Mouse (Mus musculus) forebrain, embryonic 11.5 days (tissue): ENCODE measurements at regions not wholly inside any gene's neighbourhood (a gene's known extent, or its start where the extent isn't known, plus 50 kb on each side); places are given as distances from the start of the nearest gene placed in this dataset.

Experiments used
- ATAC-seq: fragments of 200-750 bp; cut with Nextera tagmentation; replicated peaks from 2 replicates; pipeline ENCODE4 v1.8.0; 2017; ENCODE audit warnings: moderate TSS enrichment; ENCODE audit not compliant: low FRiP score
- DNase-seq: peaks from one replicate; pipeline ENCODE4 v3.0.0-alpha.2; 2017; ENCODE audit warnings: low spot score
- H3K27ac ChIP-seq: fragments of 300-500 bp; sonication (generic); 2 replicates; pipeline ENCODE4 v1.5.1; 2014; ENCODE audit warnings: low read depth, low read length
- H3K27me3 ChIP-seq: fragments of 300-500 bp; sonication (generic); 2 replicates; pipeline ENCODE4 v1.6.1; 2014; ENCODE audit warnings: mild to moderate bottlenecking, low read length, mixed read lengths; ENCODE audit not compliant: control insufficient read depth, insufficient read depth
- H3K36me3 ChIP-seq: fragments of 300-500 bp; sonication (generic); 2 replicates; pipeline ENCODE4 v1.6.1; 2014; ENCODE audit warnings: mild to moderate bottlenecking, low read length, moderate library complexity, mixed read lengths; ENCODE audit not compliant: control insufficient read depth, insufficient read depth
- H3K4me1 ChIP-seq: fragments of 300-500 bp; sonication (generic); replicated peaks from 2 replicates; pipeline ENCODE4 v1.6.1; 2014; ENCODE audit warnings: low read length, mixed read lengths; ENCODE audit not compliant: control insufficient read depth, insufficient read depth
- H3K4me2 ChIP-seq: fragments of 300-500 bp; sonication (generic); 2 replicates; pipeline ENCODE4 v1.6.1; 2014; ENCODE audit warnings: low read depth, mild to moderate bottlenecking, low read length, moderate library complexity, mixed read lengths; ENCODE audit not compliant: severe bottlenecking
- H3K4me3 ChIP-seq: fragments of 300-500 bp; sonication (generic); 2 replicates; pipeline ENCODE4 v1.5.1; 2014; ENCODE audit warnings: low read depth, low read length
- H3K9ac ChIP-seq: fragments of 300-500 bp; sonication (generic); 2 replicates; pipeline ENCODE4 v1.6.1; 2014; ENCODE audit warnings: low read length
- H3K9me3 ChIP-seq: fragments of 300-500 bp; sonication (generic); 2 replicates; pipeline ENCODE4 v1.6.1; 2016; ENCODE audit warnings: low read length, mixed read lengths; ENCODE audit not compliant: control insufficient read depth
- WGBS: fragments of 180-500 bp; shearing (Covaris S2); extraction: QIAGEN DNeasy Blood & Tissue Kit; methylation state at CpG from one replicate; pipeline ENCODE4 v1.1.7; 2014; 5-methylcytosine and 5-hydroxymethylcytosine counted together

- Histone ChIP-seq H3K4me3 (no peak overlapping the region), H3K4me1 (peaks cover 7% of the 10 kb centered on the region; the same call in 1 of the 2 replicates), H3K36me3 (no peaks in the 10 kb centered on the region), H3K9ac (peak overlapping the region; percentile 25; the same call in 1 of the 2 replicates), H3K27ac (peak overlapping the region; percentile 72), H3K4me2 (peak overlapping the region; percentile 32; the same call in 1 of the 2 replicates), H3K27me3 (no peaks in the 10 kb centered on the region), H3K9me3 (no peaks in the 10 kb centered on the region)
- DNase-seq (no peak), ATAC-seq (peak; percentile 65)
- WGBS, result 6% methylated on average over 17 of the region's 17 CpGs
Observed at GRCm38 (mm10) chr1:185098195-185098974, 99.0 kb upstream of the Mark1 start.

GRCm38 (mm10) chr1:185096741-185097140 lies 97.4 kb upstream of the Mark1 start:
- ATAC-seq (no peak), DNase-seq (no peak)
- H3K27ac ChIP-seq, result no peak overlapping the region
- 90% methylated on average over 4 of the region's 4 CpGs for WGBS
- H3K4me1 ChIP-seq, result peaks cover 7% of the 10 kb centered on the region; the same call in 1 of the 2 replicates
- no peak overlapping the region for H3K9ac ChIP-seq
- H3K4me3 ChIP-seq, result no peak overlapping the region
- H3K4me2 ChIP-seq, result no peak overlapping the region
- no peaks in the 10 kb centered on the region for H3K27me3 ChIP-seq
- no peaks in the 10 kb centered on the region for H3K36me3 ChIP-seq
- H3K9me3 ChIP-seq, result no peaks in the 10 kb centered on the region

GRCm38 (mm10) chr1:185092757-185093156 lies 93.4 kb upstream of the Mark1 start:
- H3K4me2 ChIP-seq, result no peak overlapping the region
- WGBS, result 91% methylated on average over 5 of the region's 5 CpGs

GRCm38 (mm10) chr1:185091816-185092558 lies 92.6 kb upstream of the Mark1 start:
- H3K4me3 ChIP-seq, result no peak overlapping the region
- H3K27ac ChIP-seq, result no peak overlapping the region
- 63% methylated on average over 21 of the region's 21 CpGs for WGBS
- H3K36me3 ChIP-seq, result no peaks in the 10 kb centered on the region
- H3K4me2 ChIP-seq, result no peak overlapping the region
- DNase-seq (no peak), ATAC-seq (no peak)
- H3K9ac ChIP-seq, result no peak overlapping the region
- H3K9me3 ChIP-seq, result no peaks in the 10 kb centered on the region
- H3K4me1 ChIP-seq, result no peaks in the 10 kb centered on the region; the same call in 1 of the 2 replicates
- H3K27me3 ChIP-seq, result no peaks in the 10 kb centered on the region

More at GRCm38 (mm10) chr1:185092757-185093156, 93.4 kb upstream of the Mark1 start:
- H3K36me3 ChIP-seq, result no peaks in the 10 kb centered on the region
- H3K9ac ChIP-seq, result no peak overlapping the region
- H3K27ac ChIP-seq, result no peak overlapping the region
- no peaks in the 10 kb centered on the region for H3K27me3 ChIP-seq
- no peaks in the 10 kb centered on the region for H3K9me3 ChIP-seq
- no peak for DNase-seq
- H3K4me3 ChIP-seq, result no peak overlapping the region
- no peaks in the 10 kb centered on the region; the same call in 1 of the 2 replicates for H3K4me1 ChIP-seq
- no peak for ATAC-seq

GRCm38 (mm10) chr1:185089196-185089595 lies 89.8 kb upstream of the Mark1 start:
- no peak for ATAC-seq
- H3K9ac ChIP-seq, result no peak overlapping the region
- no peak overlapping the region for H3K4me2 ChIP-seq
- H3K36me3 ChIP-seq, result no peaks in the 10 kb centered on the region
- WGBS, result 90% methylated on average over 2 of the region's 2 CpGs
- H3K9me3 ChIP-seq, result no peaks in the 10 kb centered on the region
- H3K4me1 ChIP-seq, result no peaks in the 10 kb centered on the region; the same call in 1 of the 2 replicates
- H3K4me3 ChIP-seq, result no peak overlapping the region
- no peak overlapping the region for H3K27ac ChIP-seq
- no peaks in the 10 kb centered on the region for H3K27me3 ChIP-seq
- DNase-seq, result no peak

- H3K27me3 ChIP-seq, result no peaks in the 10 kb centered on the region
- no peak overlapping the region for H3K4me2 ChIP-seq
- no peak overlapping the region for H3K27ac ChIP-seq
- H3K9ac ChIP-seq, result no peak overlapping the region
- H3K36me3 ChIP-seq, result no peaks in the 10 kb centered on the region
- H3K4me1 ChIP-seq, result no peaks in the 10 kb centered on the region; the same call in 1 of the 2 replicates
- ATAC-seq (no peak), DNase-seq (no peak)
- no peak overlapping the region for H3K4me3 ChIP-seq
- no peaks in the 10 kb centered on the region for H3K9me3 ChIP-seq
- 83% methylated on average over 5 of the region's 5 CpGs for WGBS
Observed at GRCm38 (mm10) chr1:185083191-185083590, 83.8 kb upstream of the Mark1 start.

- no peaks in the 10 kb centered on the region; the same call in 1 of the 2 replicates for H3K4me1 ChIP-seq
- no peaks in the 10 kb centered on the region for H3K27me3 ChIP-seq
- H3K9ac ChIP-seq, result no peak overlapping the region
- DNase-seq, result no peak
- 30% methylated on average over 3 of the region's 3 CpGs for WGBS
- no peak overlapping the region for H3K4me3 ChIP-seq
- ATAC-seq, result peak; percentile 55
- H3K27ac ChIP-seq, result peak overlapping the region; percentile 47
- no peaks in the 10 kb centered on the region for H3K36me3 ChIP-seq
- H3K4me2 ChIP-seq, result no peak overlapping the region
- H3K9me3 ChIP-seq, result no peaks in the 10 kb centered on the region
Observed at GRCm38 (mm10) chr1:185080118-185080517, 80.7 kb upstream of the Mark1 start.

GRCm38 (mm10) chr1:185079331-185079880 lies 80.0 kb upstream of the Mark1 start:
- no peak for DNase-seq
- 33% methylated on average over 5 of the region's 5 CpGs for WGBS
- Histone ChIP-seq H3K36me3 (no peaks in the 10 kb centered on the region), H3K9me3 (no peaks in the 10 kb centered on the region), H3K4me1 (no peaks in the 10 kb centered on the region; the same call in 1 of the 2 replicates), H3K27ac (no peak overlapping the region), H3K27me3 (no peaks in the 10 kb centered on the region), H3K9ac (no peak overlapping the region), H3K4me3 (no peak overlapping the region), H3K4me2 (no peak overlapping the region)
- ATAC-seq, result no peak
